Mouse (Mus musculus) 3134 (cell line): ENCODE measurements around the gene Por.

ENCODE experiments used
- DNase-seq: peaks from one replicate; pipeline ENCODE4 v3.0.0-alpha.2; 2011; ENCODE audit warnings: low spot score; ENCODE audit not compliant: insufficient read length; ENCODE audit errors: extremely low read depth

The Por gene

DNA sequence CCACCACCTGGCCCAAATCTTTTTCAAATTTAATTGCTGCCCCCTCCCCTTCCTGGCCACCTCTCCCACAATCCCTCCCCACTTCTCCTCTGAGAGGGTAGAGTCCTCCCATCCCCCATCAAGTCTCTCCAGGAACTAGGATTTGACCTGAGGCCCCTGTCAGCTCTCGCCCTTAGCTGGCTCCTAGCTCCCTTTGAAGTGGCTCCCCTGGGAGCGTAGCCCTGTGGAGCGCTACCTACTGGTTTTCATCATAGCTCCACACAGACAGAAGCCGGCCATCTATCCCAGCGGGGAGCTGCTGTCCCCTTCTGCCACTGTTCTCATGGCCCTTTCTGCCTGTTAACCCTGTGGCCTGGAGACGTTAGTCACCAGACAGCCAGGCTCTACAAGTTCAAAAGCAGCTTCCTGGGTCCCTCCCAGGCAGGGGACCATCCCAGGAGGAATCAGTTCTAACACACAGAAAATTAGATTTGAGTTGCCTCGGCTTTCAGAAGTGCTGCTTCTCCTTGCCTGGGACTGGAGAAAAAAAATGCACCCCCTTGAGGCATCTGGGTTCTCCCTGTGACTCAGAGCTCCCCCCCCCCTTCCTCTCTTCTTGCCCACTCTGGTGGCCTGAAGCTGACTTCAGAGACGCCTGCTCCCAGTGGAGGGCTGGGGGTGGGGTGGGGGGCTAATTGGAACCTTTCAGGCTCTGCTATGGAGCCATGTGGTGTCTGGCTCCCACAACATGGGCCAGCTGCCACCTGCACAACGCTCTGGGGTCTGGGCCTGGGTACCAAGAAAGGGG lies 54.9 kb downstream of the Por start:
- DNase-seq = no peak

DNA sequence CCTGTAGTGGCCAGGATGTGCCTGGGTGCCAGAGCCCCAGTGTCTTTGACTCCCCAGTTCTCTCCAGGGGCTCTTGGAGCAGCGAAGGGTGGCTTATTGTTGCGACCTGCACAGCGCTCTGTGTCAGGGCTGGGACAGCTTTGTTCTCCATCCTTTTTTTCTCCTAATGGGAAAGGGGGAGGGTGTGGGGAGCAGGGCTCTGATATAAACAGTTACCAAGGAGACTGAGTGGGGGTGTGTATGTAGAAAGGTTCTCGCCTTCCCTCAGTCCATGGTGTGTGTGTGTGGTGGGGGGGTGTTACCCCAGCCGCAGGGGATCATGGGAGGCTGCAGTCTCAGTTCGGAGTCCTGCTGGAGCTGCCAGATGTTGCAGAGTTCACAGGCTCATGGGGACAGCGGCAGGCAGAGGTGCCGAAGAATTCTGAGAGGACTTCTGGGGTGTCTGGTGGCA lies 55.6 kb downstream of the Por start:
- DNase-seq = no peak

DNA sequence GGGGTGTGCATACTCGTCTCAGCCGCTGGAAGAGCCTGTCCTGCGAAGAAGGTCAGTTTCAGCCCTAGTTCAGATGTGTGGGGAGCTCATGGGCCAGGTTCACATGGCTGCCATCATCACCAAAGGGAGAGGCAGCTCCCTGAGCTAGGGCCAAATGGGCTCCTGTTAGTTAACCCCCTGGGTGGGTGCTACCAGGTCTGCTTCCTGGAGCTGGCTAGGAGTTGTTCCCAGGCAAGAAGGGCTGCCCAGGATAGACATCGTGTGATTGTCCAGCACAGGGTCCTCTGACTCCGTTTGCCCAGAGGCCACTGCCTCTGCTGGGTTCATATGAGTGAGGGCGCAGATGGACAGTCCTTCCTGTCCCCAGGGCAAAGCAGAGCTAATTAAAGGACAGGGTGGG lies 56.2 kb downstream of the Por start:
- no peak for DNase-seq

DNA sequence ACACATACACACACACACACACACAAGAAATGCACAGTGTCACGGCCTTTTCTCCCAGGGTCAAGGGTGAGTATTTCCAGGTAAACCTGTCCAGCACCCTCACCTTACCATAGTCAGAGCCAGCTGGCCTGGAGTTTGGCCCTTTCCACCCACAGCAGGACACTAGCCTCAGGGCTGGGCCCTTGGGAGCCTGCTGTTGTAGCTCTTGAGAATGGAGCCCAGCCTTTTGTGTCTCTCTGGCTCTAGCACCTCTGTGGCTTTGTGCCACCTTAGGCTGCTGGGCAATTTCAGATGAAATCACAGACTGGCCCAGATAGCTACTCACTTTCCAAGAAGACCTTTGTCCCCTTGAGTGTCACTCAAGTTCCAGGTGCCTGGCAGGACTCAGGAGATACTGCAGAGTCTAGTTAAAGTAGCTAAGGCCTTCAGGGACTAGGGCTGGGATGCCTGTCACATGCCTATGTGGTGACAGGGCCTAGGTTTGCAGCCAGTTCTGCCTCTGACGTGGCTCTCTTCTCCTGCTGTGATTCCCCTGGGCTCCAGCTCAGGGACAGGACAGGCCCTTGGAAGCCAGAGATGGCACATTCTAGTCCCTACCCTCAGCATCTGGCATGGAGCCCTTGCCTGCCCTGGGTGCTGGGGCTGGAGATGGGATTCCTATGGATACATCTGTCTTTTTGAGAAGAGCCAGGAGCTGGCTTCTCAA lies 57.0 kb downstream of the Por start:
- DNase-seq = peak; percentile 83

DNA sequence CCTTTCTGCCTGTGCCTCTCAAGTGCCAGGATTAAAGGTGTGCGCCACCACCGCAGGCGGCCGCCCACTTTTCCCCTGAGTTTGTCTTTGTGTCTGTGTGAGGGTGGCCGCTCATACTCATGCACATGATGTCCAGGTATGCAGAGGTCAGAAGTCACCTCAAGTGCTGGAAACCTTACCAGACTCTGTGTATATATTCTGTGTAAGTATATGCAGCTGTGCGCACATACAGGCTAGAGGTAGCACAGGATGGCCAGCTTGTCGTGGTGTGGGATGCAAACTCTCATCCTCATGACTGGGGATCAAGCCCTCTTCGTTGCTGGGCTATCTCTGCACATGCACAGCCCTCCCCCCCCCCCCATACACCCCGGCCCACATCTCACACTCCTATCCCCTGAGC lies 58.0 kb downstream of the Por start:
- no peak for DNase-seq

DNA sequence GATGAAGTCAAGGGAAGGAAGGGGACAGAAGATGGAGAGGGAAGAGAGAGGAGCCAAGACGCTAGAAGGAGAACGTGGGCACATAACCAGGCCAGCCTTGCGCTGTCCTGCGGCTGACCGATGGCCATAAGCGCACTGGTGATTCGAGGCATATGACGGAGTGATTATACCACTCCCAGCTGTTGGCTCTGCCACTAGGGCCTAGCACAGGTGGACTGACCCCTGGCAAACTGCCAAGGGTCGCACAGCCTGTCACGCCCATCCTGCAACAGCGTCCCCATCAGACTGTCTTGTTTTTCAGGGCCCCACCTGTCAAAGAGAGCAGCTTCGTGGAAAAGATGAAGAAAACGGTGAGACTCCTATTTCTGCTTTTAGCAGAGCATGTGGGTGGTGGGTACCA lies 58.5 kb downstream of the Por start:
- no peak for DNase-seq

DNA sequence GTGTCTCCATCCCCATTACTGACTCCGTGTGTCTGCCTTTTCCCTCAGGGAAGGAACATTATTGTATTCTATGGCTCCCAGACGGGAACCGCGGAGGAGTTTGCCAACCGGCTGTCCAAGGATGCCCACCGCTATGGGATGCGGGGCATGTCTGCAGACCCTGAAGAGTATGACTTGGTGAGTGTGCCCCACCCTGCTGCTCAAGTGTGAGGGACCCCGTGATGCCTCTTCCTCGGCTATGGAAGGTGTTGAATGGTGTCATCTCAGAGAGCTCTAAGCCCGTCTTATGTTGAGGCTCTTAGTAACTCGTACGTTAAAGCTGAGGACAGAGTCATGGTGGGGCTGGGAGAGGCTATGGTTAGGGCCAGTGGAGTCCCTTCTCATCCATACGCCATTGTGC lies 59.5 kb downstream of the Por start:
- no peak for DNase-seq

DNA sequence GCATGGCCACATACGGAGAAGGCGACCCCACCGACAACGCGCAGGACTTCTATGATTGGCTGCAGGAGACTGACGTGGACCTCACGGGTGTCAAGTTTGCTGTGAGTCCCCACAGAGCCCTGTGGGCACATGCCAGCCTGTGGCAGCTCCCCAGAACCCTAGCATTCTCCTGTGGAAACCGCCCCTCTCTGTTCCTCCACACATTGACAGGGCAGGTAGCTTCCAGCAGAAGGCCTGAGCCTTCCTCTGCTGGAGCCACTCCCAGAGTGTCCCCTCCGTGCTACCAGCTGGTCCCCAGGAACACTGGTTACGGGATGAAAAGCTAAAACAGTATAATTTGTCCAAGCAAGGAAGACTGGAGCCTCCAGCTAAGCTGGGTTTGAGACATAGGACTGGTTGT lies 60.4 kb downstream of the Por start:
- no peak for DNase-seq

DNA sequence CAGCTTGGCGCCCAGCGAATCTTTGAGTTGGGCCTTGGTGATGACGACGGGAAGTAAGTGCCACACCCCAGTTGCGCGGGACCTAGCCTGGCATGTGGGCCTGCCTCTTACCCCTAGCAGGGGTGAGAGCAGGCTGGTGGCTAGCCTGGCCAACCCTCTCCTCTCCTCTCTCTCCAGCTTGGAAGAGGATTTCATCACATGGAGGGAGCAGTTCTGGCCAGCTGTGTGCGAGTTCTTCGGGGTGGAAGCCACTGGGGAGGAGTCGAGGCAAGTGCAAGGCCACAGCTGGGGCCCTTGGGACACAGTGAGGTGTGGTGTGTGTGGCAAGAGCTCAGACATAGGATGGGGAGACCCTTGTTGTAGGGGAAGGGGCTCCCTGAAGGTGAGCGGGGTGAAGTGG lies 61.1 kb downstream of the Por start:
- no peak for DNase-seq

DNA sequence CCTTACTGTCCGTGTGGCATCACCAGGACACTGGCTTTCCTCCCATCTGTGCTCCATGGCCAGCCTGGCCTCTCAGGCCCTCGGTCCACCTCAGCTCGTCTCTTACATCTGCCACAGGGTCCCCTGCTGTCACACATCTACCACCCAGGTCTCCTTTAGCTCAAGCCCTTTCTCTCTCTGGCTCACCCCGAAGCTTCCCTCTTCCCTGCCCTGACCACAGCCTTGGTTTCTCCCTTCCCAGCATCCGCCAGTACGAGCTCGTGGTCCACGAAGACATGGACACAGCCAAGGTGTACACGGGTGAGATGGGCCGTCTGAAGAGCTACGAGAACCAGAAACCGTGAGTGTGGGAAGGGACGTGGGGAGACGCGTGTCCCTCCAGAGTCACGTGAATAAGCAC lies 61.5 kb downstream of the Por start:
- no peak for DNase-seq

DNA sequence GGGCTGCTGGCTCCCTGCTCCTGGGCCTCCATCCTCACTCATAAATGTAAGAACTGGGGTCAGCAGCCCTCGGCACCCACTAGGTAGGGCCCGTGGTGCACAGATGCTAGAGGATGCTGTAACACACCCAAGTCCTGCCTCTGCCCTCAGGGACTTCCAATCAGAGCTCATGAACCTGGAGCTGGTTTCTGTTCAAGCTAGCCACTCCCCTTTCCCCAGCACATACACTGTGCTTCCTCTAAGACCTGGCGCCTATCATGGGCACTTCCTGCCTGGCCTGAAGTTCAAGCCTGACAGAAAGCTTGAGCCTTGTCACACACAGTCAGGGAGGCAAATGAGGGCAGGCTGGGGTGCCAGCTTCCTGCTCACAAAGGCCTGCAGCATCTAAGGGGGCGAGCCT lies 63.2 kb downstream of the Por start:
- no peak for DNase-seq

DNA sequence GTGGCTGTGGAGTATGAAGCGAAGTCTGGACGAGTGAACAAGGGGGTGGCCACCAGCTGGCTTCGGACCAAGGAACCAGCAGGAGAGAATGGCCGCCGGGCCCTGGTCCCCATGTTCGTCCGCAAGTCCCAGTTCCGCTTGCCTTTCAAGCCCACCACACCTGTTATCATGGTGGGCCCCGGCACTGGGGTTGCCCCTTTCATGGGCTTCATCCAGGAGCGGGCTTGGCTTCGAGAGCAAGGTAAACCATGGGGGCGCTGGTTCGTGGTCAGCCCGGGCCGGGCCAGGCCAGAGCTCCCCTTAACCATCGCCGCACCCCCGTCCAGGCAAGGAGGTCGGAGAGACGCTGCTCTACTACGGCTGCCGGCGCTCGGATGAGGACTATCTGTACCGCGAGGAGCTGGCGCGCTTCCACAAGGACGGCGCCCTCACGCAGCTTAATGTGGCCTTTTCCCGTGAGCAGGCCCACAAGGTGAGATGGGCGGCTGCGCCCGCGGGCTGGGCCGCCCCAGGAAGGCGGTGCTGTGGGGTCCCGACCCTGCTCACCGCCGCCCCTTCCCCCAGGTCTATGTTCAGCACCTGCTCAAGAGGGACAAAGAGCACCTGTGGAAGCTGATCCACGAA lies 64.3 kb downstream of the Por start:
- no peak for DNase-seq

DNA sequence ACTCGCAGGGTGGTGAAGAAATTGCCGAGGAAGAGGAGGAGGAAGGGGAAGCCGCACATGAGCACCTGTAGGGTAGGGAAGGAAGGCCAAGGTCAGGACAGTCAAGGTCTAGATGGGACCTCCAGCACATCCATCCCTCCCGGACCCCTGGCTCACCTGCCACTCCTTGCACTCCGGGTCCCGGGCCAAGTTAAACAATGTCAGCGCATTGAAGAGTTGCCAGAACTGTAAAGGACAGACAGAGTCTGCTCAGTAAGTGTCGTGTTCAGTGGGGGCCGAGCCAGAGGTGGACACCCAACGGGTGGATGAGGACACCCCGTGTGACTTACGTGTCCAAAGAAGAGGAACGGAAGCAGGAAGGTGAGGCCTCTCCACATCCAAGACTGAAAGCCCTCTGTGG lies 65.9 kb downstream of the Por start:
- DNase-seq = no peak

DNA sequence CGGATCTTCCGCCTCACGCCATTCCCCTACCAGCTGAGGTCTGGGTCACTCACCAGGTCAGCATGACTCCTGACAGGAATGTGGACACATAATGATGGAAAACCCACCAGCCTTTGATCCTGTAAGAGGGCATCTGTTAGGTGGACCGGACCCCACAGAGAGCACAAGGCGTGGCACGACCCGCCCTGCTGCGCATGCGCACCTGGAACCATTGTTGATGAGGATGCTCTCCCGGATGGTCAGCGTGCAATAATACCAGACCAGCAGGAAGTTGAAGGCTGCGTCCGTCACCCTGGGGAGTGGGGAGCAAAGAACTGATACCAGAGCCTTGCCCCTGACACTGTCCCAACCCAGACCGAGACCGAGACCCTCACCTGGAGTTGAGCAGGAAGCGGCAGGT lies 66.7 kb downstream of the Por start:
- no peak for DNase-seq

DNA sequence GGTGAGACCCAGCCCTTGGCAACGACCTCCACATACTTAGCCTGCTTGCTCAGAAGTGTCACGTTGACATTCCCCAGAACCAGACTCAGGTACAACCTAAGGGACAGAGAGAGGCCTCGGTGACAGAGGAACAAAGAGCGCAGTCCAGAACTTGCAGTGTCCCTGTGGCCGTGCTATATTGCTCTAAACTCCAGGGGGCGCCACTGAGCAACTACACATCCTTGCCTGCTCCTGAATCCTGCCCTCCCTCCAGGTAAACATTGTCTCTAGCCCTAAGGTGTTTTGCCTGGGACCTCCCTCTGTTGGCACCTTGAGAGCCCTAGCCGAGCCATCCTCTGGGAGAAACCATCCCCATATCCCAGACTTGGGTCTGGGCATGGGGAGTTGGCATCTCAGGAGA lies 67.3 kb downstream of the Por start:
- no peak for DNase-seq

DNA sequence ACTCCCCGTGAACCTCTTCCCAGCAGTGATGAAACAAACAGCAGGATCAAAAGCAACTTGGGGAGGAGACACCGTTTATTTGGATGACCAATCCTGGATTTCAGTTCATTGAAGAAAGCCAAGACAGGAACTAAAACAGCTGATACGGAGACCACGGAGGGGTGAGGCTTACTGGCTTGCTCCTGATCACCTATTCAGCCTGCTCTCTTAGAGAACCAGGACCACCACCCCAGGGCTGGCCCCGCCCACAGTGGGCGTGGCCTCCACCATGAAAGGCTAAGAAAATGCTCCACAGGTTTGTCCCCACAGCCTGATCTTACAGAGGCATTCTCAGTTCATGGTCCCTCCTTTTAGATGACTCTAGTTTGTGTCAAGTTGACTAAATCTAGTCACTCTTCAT lies 68.4 kb downstream of the Por start:
- no peak for DNase-seq

DNA sequence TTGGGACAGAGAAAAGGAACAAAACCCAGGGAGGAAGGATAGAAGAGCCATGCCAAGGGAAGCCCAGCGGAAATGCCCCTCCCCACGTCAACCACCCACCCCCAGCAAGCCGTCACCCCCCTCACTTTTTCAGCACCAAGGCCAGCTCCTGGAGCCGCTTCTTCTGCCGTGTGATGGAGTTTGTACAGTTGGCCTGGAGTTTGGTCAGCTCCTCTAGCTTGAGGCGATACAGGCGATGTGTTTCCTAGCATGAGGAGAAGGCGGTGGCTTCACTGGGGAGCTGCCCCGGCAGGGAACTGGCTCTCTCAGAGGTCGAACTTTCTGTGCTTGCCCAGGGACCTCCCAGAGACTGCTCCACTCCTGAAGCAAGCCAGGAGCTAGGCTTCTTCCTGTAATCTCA lies 72.3 kb downstream of the Por start:
- DNase-seq = no peak

DNA sequence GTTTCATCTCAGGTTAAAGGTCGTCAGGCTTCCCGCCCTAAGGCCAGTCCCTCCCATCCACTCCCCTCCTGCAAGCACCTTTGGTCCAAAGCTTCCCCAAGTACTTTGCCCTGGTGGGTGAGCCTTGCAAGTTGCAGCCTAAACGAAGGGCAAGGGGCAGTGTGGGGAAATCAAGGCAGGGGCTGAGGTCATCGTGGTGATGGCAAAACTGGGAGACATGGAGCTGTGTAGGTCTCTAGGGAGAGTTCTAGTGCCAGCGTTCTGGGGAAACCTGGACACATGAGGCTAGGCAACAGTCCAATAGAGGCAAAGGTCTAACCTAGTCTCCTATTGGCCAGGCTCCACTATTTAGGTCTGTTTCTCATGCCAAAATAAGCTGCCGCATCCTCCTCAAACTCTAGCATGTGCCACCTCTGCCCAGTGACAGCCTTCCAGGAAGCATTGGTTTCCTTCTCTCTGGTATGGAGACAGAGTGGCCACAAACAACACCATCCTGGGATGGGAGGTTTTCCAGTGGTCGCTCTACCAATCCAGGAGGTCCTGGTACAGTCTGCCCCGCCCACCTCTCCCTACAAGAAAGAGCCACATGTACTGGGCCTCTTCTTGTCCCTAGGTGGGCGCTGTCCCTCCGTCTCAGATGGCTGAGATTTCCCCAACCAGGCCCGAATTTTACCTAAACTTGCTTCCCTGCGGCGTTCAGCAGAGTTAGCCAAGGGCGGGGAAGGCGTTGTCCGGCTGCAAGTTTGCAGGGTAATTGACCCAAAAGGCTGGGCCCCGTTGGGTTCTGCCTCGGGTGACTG lies 73.3 kb downstream of the Por start:
- peak; percentile 66 for DNase-seq

DNA sequence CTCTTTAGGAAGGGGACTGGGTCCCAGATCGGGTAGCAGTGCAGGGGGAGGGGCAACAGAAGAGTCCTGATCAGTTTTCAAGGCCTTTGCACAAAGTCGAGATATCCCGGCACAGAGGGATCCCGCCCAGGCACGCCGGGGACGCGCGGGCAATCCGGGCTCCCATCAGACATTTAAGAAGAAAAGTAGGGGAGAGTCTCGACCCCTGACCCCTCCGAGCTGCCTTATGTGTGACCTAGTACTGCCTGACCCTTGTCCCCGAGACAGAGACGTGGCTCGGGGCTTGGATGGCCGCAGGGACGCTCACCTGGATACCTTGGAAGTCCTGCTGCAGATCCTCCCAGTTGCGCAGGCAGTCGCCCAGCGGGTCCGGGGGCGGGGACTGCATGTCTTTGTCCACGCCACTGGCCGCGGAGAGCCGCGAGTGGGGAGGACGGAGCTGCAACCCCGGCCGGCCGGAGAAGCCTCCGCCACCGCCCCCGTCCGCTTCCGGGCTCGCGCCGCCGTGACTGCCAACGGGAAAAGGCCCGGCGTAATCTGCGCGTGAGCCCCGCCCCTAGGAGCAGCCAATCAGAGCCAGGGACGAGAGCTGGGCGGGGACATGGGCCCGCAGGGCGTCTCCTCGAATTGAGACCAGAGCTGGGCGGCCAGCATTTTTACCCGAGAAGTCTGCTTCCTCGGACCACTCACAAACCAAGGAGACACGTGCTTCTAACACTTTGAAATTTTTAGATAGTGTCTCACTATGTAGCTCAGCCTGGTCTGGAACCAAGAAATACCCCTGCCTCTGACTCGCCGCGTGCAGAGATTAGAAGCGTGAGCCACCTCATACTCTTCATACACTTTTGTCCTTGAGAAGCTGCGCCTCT lies 74.1 kb downstream of the Por start, which contains the start of gene Tmem120a:
TSS of gene Tmem120a (minus strand) at position 708 of the 869 bp plus-strand sequence.
- DNase-seq = peak; percentile 93

DNA sequence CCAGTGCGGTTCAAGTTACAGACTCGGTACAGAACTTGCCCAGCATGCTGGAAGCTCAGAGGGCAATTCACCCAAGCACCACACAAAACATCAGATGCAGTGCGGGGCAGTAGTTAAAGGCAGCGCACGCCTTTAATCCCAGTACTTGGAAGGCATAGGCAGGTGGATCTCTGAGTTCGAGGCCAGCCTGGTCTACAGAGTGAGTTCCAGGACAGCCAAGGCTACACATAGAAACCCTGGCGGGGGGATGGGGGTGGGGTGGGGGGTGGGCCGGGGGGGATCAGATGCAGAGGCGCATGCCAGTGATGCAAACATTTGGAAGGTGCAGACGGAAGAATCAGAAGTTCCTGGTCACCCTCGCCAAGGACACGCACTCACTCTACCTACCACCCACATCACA lies 74.9 kb downstream of the Por start:
- DNase-seq = no peak
